9 mouse cellular contexts compared by ENCODE assay signal in genomic region chr19:3680732-3681131, GRCm38 (mm10). TPM values are rescaled to one million over a fixed set of nuclear protein-coding genes. Genes with fewer than 3 reads are reported as not detected.
DNase-seq lines count a peak whose midpoint lies in the region; ATAC-seq and TF ChIP-seq lines count a peak whose summit lies in the region.
"Had no signal": no experiment of that assay in that cellular context is flagged by ENCODE, and none has a peak within 500 bp of the region (broad histone marks: within the 10 kb centered on the region; RNA-seq: fewer than 3 reads in every experiment).

No protein-coding gene starts in this region.

- intact Hi-C loops in gastrocnemius, adult 2 months (cut with DNase I) = no loop called here

- peak; percentile 55 for DNase-seq in gastrocnemius, adult 2 months
- DNase-seq in gastrocnemius, postnatal 10 days = no peak
- DNase-seq in adipocyte (ENCODE audit: low spot score) = peak; percentile 54
- DNase-seq in Muller cell, postnatal 12 days (ENCODE audit: inconsistent ontology term) = no peak
- no peak for DNase-seq in frontal cortex, adult 2 months (ENCODE audit: extremely low spot score in 1 of 2, low spot score in 1 of 2)

- 83% methylated on average over 7 of the region's 7 CpGs for WGBS in heart, embryonic 12.5 days
- 50% methylated on average over 7 of the region's 7 CpGs for WGBS in kidney, embryonic 16.5 days

- TF ChIP-seq CTCF in gastrocnemius, adult 2 months (IDR thresholded peaks at IDR 0.05) = no peak

- no peak overlapping the region for H3K4me2 ChIP-seq in heart, embryonic 12.5 days
- no peak overlapping the region; the same call in 1 of the 2 replicates for H3K4me2 ChIP-seq in kidney, embryonic 16.5 days (replicated peaks; ENCODE audit: low read depth, low read length)

- H3K9ac ChIP-seq in heart, embryonic 12.5 days = 0 out of 2 replicates have a peak overlapping the region, but pooled peaks have one; percentile 24
- H3K9ac ChIP-seq in kidney, embryonic 16.5 days (replicated peaks; ENCODE audit: low read length) = no peak overlapping the region
- H3K9ac ChIP-seq: neural tube, embryonic 12.5 days had no signal

- peak overlapping the region; percentile 44 for H3K4me3 ChIP-seq in gastrocnemius, adult 2 months
- H3K4me3 ChIP-seq in heart, embryonic 12.5 days = no peak overlapping the region
- no peak overlapping the region for H3K4me3 ChIP-seq in kidney, embryonic 16.5 days (ENCODE audit: low read length)
- H3K4me3 ChIP-seq: neural tube, embryonic 12.5 days had no signal

- H3K36me3 ChIP-seq in heart, embryonic 12.5 days = no peaks in the 10 kb centered on the region
- H3K36me3 ChIP-seq in kidney, embryonic 16.5 days (ENCODE audit: insufficient read depth, low read length) = no peaks in the 10 kb centered on the region
- H3K36me3 ChIP-seq: neural tube, embryonic 12.5 days had no signal

- H3K27me3 ChIP-seq in heart, embryonic 12.5 days (replicated peaks) = no peaks in the 10 kb centered on the region
- no peaks in the 10 kb centered on the region for H3K27me3 ChIP-seq in kidney, embryonic 16.5 days (ENCODE audit: insufficient read depth, low read length)

- H3K9me3 ChIP-seq in heart, embryonic 12.5 days (replicated peaks) = no peaks in the 10 kb centered on the region
- H3K9me3 ChIP-seq in kidney, embryonic 16.5 days (ENCODE audit: low read length) = no peaks in the 10 kb centered on the region
- H3K9me3 ChIP-seq: neural tube, embryonic 12.5 days had no signal

- H3K27ac ChIP-seq in gastrocnemius, adult 2 months = peak overlapping the region; percentile 90
- H3K27ac ChIP-seq in heart, embryonic 12.5 days (ENCODE audit: poor library complexity, severe bottlenecking) = no peak overlapping the region
- peak overlapping the region; percentile 71 for H3K27ac ChIP-seq in kidney, embryonic 16.5 days (ENCODE audit: low read length)
- H3K27ac ChIP-seq: neural tube, embryonic 12.5 days had no signal

- H3K4me1 ChIP-seq in heart, embryonic 12.5 days (replicated peaks) = peaks cover 44% of the 10 kb centered on the region
- peaks cover 67% of the 10 kb centered on the region for H3K4me1 ChIP-seq in kidney, embryonic 16.5 days (ENCODE audit: insufficient read depth, low read length)

- ATAC-seq in heart, embryonic 12.5 days (ENCODE audit: insufficient number of reproducible peaks, low FRiP score) = no peak
- no peak; the same call in 1 of the 2 replicates for ATAC-seq in kidney, embryonic 16.5 days (ENCODE audit: low FRiP score, low TSS enrichment)
- ATAC-seq in granulocyte monocyte progenitor cell, adult 5-6 weeks (replicated peaks; ENCODE audit: poor library complexity, severe bottlenecking) = no peak

RNA-seq across cellular contexts. Expression of gene Lrp5, which starts 5.6 kb away (rescaled TPM):
- total RNA-seq in gastrocnemius, adult 2 months (2021) = 10 to 100 TPM; 21.4 to 30.4 TPM
- total RNA-seq in gastrocnemius, postnatal 10 days (2021) = 10 to 100 TPM; 40.7 to 44.1 TPM
- 3.3 and 4.2 TPM in 2 replicates for polyA plus RNA-seq in heart, embryonic 12.5 days (2016; fragmentation: Nextera tagmentation; extraction: Ambion mirVana)
- polyA plus RNA-seq in kidney, embryonic 16.5 days (2015; fragmentation: Nextera tagmentation; extraction: Ambion mirVana) = 7.0 TPM in 2 replicates
- 4.9 and 5.2 TPM in 2 replicates for polyA plus RNA-seq in frontal cortex, adult 2 months (2012; rRNA removed)
- total RNA-seq in granulocyte monocyte progenitor cell, adult 5-6 weeks (2014; fragmentation: Nextera tagmentation) = 28.0 and 36.6 TPM in 2 replicates
- 12.5 and 15.1 TPM in 2 replicates for total RNA-seq in granulocyte monocyte progenitor cell, adult 5-6 weeks (2017)

RNA-seq across cellular contexts. Expression of gene 1810055G02Rik, which starts 27.4 kb away (rescaled TPM):
- total RNA-seq in gastrocnemius, adult 2 months (2021) = 1 to 10 TPM; 9.6 to 9.8 TPM
- 10 to 100 TPM; 19.5 to 26.6 TPM for total RNA-seq in gastrocnemius, postnatal 10 days (2021)
- 25.7 and 26.7 TPM in 2 replicates for polyA plus RNA-seq in heart, embryonic 12.5 days (2016; fragmentation: Nextera tagmentation; extraction: Ambion mirVana)
- 46.1 and 46.4 TPM in 2 replicates for polyA plus RNA-seq in kidney, embryonic 16.5 days (2015; fragmentation: Nextera tagmentation; extraction: Ambion mirVana)
- polyA plus RNA-seq in frontal cortex, adult 2 months (2012; rRNA removed) = 32.8 and 37.2 TPM in 2 replicates
- 10.0 and 13.4 TPM in 2 replicates for total RNA-seq in granulocyte monocyte progenitor cell, adult 5-6 weeks (2014; fragmentation: Nextera tagmentation)
- total RNA-seq in granulocyte monocyte progenitor cell, adult 5-6 weeks (2017) = 4.5 and 9.0 TPM in 2 replicates

Comparison
In these comparisons a context has a peak if more than half of its experiments do, and no peak if none do; other contexts are left out.
1. DNase-seq: peak in gastrocnemius, adult 2 months (single experiment) and adipocyte (single experiment); none in gastrocnemius, postnatal 10 days (single experiment), Muller cell, postnatal 12 days (single experiment) and frontal cortex, adult 2 months (0 of 2).